Mouse (Mus musculus) pancreas, adult 10 weeks (tissue): ENCODE measurements around the gene Casq2. TPM values are rescaled to one million over a fixed set of nuclear protein-coding genes. Genes with fewer than 3 reads are reported as not detected.

Source experiments
- polyA plus RNA-seq: library from polyadenylated mRNA; stranded (reverse); fragments of 350-450 nt; fragmentation: Illumina TruSeq; extraction: RNeasy Lipid Tissue Mini Kit (QIAGEN cat#74804); gene quantifications from one replicate; pipeline ENCODE4 v1.2.3, GENCODE M21; 2015; ENCODE audit warnings: low read depth, low replicate concordance; ENCODE audit not compliant: insufficient read depth

Gene Casq2
- 2.3 TPM for polyA plus RNA-seq

GRCm38 (mm10) chr3:102086283-102086682 lies at the start of gene Casq2:
TSS of gene Casq2 (plus strand) at chr3:102086415.

Other genes starting within 250 kb of the Casq2 start
- not detected for gene Mab21l3, start 237.5 kb upstream of the Casq2 start, polyA plus RNA-seq
- 3.0 TPM for gene Slc22a15, start 162.0 kb upstream of the Casq2 start, polyA plus RNA-seq
- not detected for gene Nhlh2, start 76.3 kb upstream of the Casq2 start, polyA plus RNA-seq
- gene Vangl1, start 118.3 kb downstream of the Casq2 start, polyA plus RNA-seq = 2.7 TPM